Mouse (Mus musculus) neural tube, embryonic 11.5 days (tissue): ENCODE results near the gene Sap30. TPM values are rescaled to one million over a fixed set of nuclear protein-coding genes. Genes with fewer than 3 reads are reported as not detected.
A peak's percentile ranks its signal among the peaks of the same experiment; 100 is the strongest.

Experiments
- ATAC-seq: fragments of 200-750 bp; cut with Nextera tagmentation; 2 replicates; pipeline ENCODE4 v1.8.0; 2017; ENCODE audit warnings: moderate number of reproducible peaks, mild to moderate bottlenecking, moderate TSS enrichment, moderate library complexity; ENCODE audit not compliant: insufficient read depth, low FRiP score, low TSS enrichment
- DNase-seq: peaks from one replicate; pipeline ENCODE4 v3.0.0-alpha.2; 2015; ENCODE audit warnings: low spot score
- H3K27ac ChIP-seq: fragments of 300-500 bp; sonication (generic); 2 replicates; pipeline ENCODE4 v1.5.1; 2014; ENCODE audit warnings: low read depth, mild to moderate bottlenecking, low read length
- H3K27me3 ChIP-seq: fragments of 300-500 bp; sonication (generic); 2 replicates; pipeline ENCODE4 v1.6.1; 2014; ENCODE audit warnings: mild to moderate bottlenecking, low read length, mixed read lengths; ENCODE audit not compliant: control insufficient read depth, insufficient read depth
- H3K36me3 ChIP-seq: fragments of 300-500 bp; sonication (generic); 2 replicates; pipeline ENCODE4 v1.6.1; 2014; ENCODE audit warnings: mild to moderate bottlenecking, low read length, moderate library complexity, mixed read lengths; ENCODE audit not compliant: control insufficient read depth, insufficient read depth
- H3K4me1 ChIP-seq: fragments of 300-500 bp; sonication (generic); 2 replicates; pipeline ENCODE4 v1.6.1; 2014; ENCODE audit warnings: low read length, mixed read lengths; ENCODE audit not compliant: control insufficient read depth, insufficient read depth
- H3K4me2 ChIP-seq: fragments of 300-500 bp; sonication (generic); 2 replicates; pipeline ENCODE4 v1.6.1; 2014; ENCODE audit warnings: low read depth, mild to moderate bottlenecking, moderate library complexity
- H3K4me3 ChIP-seq: fragments of 300-500 bp; sonication (generic); 2 replicates; pipeline ENCODE4 v1.5.1; 2014; ENCODE audit warnings: low read depth, low read length
- H3K9ac ChIP-seq: fragments of 300-500 bp; sonication (generic); 2 replicates; pipeline ENCODE4 v1.6.1; 2014; ENCODE audit warnings: mild to moderate bottlenecking, low read length
- H3K9me3 ChIP-seq: fragments of 300-500 bp; sonication (generic); 2 replicates; pipeline ENCODE4 v1.6.1; 2016; ENCODE audit warnings: low read length; ENCODE audit not compliant: control insufficient read depth
- WGBS: fragments of 180-500 bp; shearing (Covaris S2); extraction: QIAGEN DNeasy Blood & Tissue Kit; methylation state at CpG from one replicate; pipeline ENCODE4 v1.1.7; 2014; 5-methylcytosine and 5-hydroxymethylcytosine counted together
- polyA plus RNA-seq: library from polyadenylated mRNA; unstranded; fragments of >200 nt; fragmentation: Nextera tagmentation; extraction: Ambion mirVana; gene quantifications from 2 replicates; pipeline ENCODE4 v1.2.1, GENCODE M21; 2014

Gene Sap30
- polyA plus RNA-seq, 1 experiment from 2014 or later = 103 TPM

DNA sequence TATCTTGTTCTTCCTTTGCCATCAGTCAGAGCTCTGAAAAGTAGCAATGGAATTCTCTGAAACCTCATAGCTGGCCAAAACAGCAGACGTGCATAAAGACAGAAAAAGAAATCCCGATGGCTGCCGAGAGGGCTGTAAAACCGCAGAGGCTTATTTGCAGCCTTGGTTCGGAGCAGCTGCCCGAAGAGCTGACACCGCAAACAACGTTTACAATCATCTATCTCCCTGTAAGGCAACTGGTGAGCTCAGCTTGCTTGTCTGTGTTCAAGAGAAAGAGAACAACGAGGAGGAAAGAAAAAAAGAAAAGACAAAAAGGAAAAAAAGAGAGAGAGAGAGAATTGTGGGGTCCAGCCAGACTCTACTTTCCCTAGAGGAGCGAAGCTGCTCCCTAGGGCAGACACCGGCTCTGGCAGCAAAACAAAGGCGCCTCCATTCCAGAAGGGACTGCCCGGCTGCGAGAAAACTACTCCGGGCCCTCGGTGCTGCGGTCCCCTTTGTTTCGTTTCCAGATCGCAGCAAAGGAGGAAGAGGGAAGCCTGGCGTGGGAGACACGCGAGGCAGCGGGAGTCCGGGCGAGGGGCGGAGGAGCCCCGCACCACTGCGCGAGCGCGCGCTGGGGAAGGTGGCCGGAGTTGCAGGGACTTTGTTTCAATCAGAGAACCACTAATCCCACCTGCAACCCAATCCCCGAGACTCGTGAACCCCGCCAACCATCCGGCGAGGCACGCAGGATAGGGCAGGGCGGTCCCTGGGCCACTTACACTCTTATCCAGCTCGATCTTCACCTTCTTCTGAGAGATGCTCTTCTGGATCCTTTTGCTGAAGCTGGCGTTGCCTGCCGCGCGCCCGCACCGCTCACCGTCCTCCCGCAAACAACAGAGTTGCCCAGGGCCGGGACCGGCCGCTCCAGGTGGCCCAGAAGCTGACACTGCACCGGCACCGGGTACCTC lies 894 bp downstream of the Sap30 start:
- Histone ChIP-seq H3K27ac (peak overlapping the region; percentile 96), H3K9ac (peak overlapping the region; percentile 90), H3K9me3 (no peaks in the 10 kb centered on the region), H3K4me2 (peak overlapping the region; percentile 78), H3K27me3 (no peaks in the 10 kb centered on the region), H3K4me3 (peak overlapping the region; percentile 81), H3K4me1 (peaks cover 4% of the 10 kb centered on the region), H3K36me3 (0 out of 2 replicates have a peak, but pooled peaks cover 5% of the 10 kb centered on the region)
- under 1% methylated on average over 54 of the region's 54 CpGs for WGBS
- ATAC-seq (peak; percentile 70), DNase-seq (peak; percentile 79)

DNA sequence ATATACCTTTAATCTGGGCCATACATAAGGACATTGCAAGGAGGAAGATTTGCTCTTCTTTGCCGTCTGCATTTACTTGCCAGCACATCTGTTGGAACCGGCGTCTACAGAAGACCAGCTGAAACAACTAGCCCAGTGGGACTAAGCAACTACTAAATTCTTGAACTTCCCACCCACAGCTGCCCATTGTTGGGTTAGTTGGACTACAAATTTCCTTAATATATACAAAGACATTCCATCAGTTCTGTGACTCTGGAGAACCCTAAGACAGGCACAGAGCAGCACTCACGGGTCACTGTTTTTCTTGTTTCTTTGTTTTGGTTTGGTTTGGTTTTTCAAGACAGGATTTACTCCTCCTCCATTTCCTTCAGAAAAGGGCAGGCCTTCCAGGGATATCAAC lies 7.1 kb downstream of the Sap30 start:
- H3K27me3 ChIP-seq = no peaks in the 10 kb centered on the region
- no peaks in the 10 kb centered on the region for H3K9me3 ChIP-seq
- H3K27ac ChIP-seq = no peak overlapping the region
- H3K4me3 ChIP-seq = no peak overlapping the region
- DNase-seq (no peak), ATAC-seq (no peak)
- H3K36me3 ChIP-seq = peaks cover 5% of the 10 kb centered on the region; the same call in 1 of the 2 replicates
- no peak overlapping the region for H3K9ac ChIP-seq
- H3K4me2 ChIP-seq = no peak overlapping the region
- WGBS = 76% methylated on average over 4 of the region's 4 CpGs
- peaks cover 4% of the 10 kb centered on the region for H3K4me1 ChIP-seq

DNA sequence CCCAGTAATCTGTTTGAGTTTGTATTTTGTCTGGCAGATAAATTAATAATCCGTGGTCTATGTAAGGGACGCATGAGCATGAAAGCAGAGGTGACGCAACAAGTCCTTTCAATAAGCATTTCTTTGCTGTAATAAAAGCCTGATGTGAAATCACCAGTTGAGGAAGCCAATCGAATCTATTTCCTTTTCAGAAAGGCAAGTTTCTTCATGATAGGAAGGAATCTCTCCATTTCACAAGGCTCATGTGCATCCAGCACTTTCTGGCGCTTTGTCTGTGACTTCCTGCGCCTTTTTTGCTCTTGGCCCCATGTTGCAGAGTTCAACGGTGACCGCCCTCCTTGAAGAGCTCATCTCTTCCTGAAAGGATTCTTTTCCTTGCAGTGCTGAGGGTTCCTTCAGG lies 8.0 kb downstream of the Sap30 start:
- WGBS = 94% methylated on average over 8 of the region's 8 CpGs
- H3K27ac ChIP-seq = no peak overlapping the region
- H3K4me2 ChIP-seq = no peak overlapping the region
- peaks cover 5% of the 10 kb centered on the region; the same call in 1 of the 2 replicates for H3K36me3 ChIP-seq
- H3K4me3 ChIP-seq = no peak overlapping the region
- no peak overlapping the region for H3K9ac ChIP-seq
- DNase-seq (no peak), ATAC-seq (no peak)
- H3K9me3 ChIP-seq = no peaks in the 10 kb centered on the region
- no peaks in the 10 kb centered on the region for H3K4me1 ChIP-seq
- H3K27me3 ChIP-seq = no peaks in the 10 kb centered on the region

DNA sequence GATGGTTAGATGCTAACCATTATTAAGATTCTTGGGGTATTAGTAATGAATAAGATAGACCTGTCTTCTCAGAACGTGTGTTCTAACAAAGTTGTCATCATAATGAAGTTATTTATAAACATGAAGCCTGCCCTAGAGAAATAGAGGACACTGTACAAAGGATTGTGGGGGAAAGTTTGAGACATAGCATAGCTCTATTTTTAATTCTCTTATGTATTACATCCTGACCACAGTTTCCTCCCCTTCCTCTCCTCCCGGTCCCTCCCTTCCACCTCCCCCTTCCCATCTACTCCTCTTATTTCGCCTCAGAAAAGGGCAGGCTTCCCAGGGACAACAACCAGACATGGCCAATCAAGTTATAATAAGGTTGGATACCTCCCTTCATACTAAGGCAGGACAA lies 9.3 kb downstream of the Sap30 start:
- no peak for DNase-seq
- Histone ChIP-seq H3K27ac (no peak overlapping the region), H3K9ac (no peak overlapping the region), H3K27me3 (no peaks in the 10 kb centered on the region), H3K36me3 (peaks cover 3% of the 10 kb centered on the region; the same call in 1 of the 2 replicates), H3K4me1 (no peaks in the 10 kb centered on the region), H3K4me2 (no peak overlapping the region), H3K9me3 (no peaks in the 10 kb centered on the region), H3K4me3 (no peak overlapping the region)
- ATAC-seq = no peak
- WGBS = 77% methylated on average over 3 of the region's 3 CpGs

DNA sequence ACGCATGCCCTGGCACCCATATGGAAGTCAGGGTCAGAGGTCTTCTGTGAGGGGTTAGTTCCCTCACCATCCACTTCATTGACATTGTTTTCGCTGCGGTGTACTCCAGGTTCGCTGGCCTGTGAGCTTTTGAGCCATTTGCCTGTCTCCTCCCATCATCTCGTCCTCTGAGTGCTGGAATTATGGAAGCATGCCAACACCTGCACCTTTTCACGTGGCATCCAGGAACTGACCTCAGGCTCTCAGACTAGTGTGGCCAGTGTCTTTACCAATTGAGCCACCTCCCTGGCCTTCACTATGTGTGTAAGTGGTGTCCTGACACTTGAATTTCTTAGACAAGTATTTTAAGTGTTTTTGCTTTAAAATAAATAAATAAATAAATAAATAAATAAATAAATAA lies 13.9 kb downstream of the Sap30 start:
- Histone ChIP-seq H3K36me3 (no peaks in the 10 kb centered on the region), H3K27ac (no peak overlapping the region), H3K4me1 (no peaks in the 10 kb centered on the region), H3K4me3 (no peak overlapping the region), H3K9me3 (no peaks in the 10 kb centered on the region), H3K4me2 (no peak overlapping the region), H3K27me3 (no peaks in the 10 kb centered on the region), H3K9ac (no peak overlapping the region)
- ATAC-seq (no peak), DNase-seq (no peak)
- WGBS = 87% methylated on average over 6 of the region's 6 CpGs

DNA sequence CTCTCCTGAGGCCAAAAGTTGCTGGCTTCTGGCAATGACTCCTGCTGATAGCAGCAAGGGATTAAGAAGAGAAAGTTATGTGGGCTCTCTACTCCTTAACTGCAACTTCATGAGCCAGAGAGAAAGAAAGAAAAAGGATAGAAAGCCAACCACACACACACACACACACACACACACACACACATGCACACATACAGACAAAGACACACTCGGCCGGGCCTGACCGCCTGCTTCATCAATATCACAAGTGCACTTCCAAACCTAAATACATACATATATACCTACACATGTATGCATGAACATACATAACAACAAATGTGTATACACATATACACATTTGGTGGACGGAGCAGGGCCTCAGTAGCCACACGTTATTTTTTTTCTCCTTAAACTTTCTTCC lies 16.8 kb downstream of the Sap30 start:
- H3K36me3 ChIP-seq = no peaks in the 10 kb centered on the region
- H3K4me2 ChIP-seq = no peak overlapping the region
- ATAC-seq (no peak), DNase-seq (no peak)
- H3K9me3 ChIP-seq = no peaks in the 10 kb centered on the region
- H3K9ac ChIP-seq = no peak overlapping the region
- H3K4me3 ChIP-seq = no peak overlapping the region
- no peaks in the 10 kb centered on the region for H3K4me1 ChIP-seq
- 90% methylated on average over 5 of the region's 5 CpGs for WGBS
- no peaks in the 10 kb centered on the region for H3K27me3 ChIP-seq
- H3K27ac ChIP-seq = no peak overlapping the region

DNA sequence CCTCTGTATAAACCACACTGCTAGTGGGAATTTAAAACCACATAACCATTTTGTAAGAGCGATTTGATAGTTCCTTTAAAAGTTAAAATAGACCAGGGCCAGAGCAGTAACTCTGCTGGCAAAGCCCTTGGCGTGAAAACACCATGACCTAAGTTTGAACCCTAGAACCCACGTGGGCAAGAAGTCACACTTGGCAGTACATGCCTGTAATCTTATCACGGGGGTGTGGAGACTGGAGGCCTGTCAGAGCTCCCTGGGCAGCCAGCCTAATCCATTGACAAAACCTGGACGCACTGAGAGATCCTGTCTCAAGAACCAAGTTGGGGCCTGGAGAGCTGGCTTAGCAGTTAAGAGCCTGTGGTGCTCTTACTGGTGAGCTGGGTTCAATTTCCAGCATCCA lies 19.0 kb downstream of the Sap30 start:
- no peak overlapping the region for H3K9ac ChIP-seq
- DNase-seq (no peak), ATAC-seq (no peak)
- no peak overlapping the region for H3K4me2 ChIP-seq
- no peaks in the 10 kb centered on the region for H3K4me1 ChIP-seq
- H3K36me3 ChIP-seq = no peaks in the 10 kb centered on the region
- no peaks in the 10 kb centered on the region for H3K27me3 ChIP-seq
- WGBS = 71% methylated on average over 5 of the region's 5 CpGs
- no peak overlapping the region for H3K27ac ChIP-seq
- H3K4me3 ChIP-seq = no peak overlapping the region
- no peaks in the 10 kb centered on the region for H3K9me3 ChIP-seq

DNA sequence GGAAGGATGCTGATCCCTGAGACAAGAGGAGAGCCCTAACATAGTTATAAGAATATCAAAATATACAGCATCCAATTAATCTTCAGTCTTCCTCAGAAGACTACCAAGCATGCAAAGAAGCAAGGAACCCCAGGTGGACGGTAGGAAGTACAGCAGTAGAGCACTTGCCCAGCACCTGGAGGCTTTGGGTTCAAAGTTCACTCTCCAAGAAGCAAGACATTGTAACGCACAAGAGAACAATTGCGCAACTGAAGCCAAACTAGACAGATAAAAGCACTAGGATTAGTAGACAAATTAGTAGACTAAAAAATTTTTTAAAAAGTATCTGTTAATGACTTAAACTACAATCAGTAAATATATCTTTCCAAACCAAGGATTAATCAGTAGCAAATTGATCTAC lies 23.9 kb downstream of the Sap30 start:
- Histone ChIP-seq H3K9ac (no peak overlapping the region), H3K4me3 (no peak overlapping the region)
- 93% methylated on average over 3 of the region's 3 CpGs for WGBS

DNA sequence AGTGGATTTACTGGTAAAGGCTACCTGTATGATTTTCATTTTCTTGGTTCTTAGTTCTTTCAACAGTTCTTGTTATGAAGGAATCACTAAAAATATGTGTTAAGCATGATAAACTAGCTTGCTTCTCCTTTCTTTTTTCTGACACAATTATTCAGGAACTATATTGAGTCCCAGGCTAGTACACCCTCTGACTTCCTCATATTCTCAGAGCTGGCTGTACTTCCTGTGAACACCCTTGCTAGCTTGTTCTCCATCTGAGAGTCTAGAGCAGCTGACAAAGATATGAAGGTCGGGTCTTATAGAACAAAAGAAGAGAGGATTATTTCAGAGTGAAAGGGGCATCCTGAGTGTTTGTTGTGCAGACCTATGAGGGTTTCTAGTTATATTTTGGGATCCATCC lies 24.8 kb downstream of the Sap30 start:
- no peak for ATAC-seq
- H3K4me2 ChIP-seq = no peak overlapping the region
- DNase-seq = no peak
- H3K4me3 ChIP-seq = no peak overlapping the region
- no peaks in the 10 kb centered on the region for H3K27me3 ChIP-seq
- H3K27ac ChIP-seq = no peak overlapping the region
- H3K36me3 ChIP-seq = no peaks in the 10 kb centered on the region
- no peaks in the 10 kb centered on the region for H3K4me1 ChIP-seq
- 74% methylated on average over 1 of the region's 1 CpGs for WGBS
- H3K9ac ChIP-seq = no peak overlapping the region
- H3K9me3 ChIP-seq = no peaks in the 10 kb centered on the region

More for the DNA sequence above, 23.9 kb downstream of the Sap30 start:
- Histone ChIP-seq H3K27me3 (no peaks in the 10 kb centered on the region), H3K9me3 (no peaks in the 10 kb centered on the region), H3K27ac (no peak overlapping the region), H3K36me3 (no peaks in the 10 kb centered on the region), H3K4me2 (no peak overlapping the region), H3K4me1 (no peaks in the 10 kb centered on the region)
- DNase-seq (no peak), ATAC-seq (no peak)
